Mouse (Mus musculus): ENCODE data around the gene Mapkap1.

- TF ChIP-seq CTCF (IDR thresholded peaks at IDR 0.05; ENCODE audit: control insufficient read depth, insufficient read depth, insufficient replicate concordance, low read depth, low read length) (no peak), POLR2A (IDR thresholded peaks at IDR 0.05; ENCODE audit: control insufficient read depth, low read depth, low read length) (no peak)
Observed at GRCm38 (mm10) chr2:34624076-34624475, 217.5 kb downstream of the Mapkap1 start.
